Mouse (Mus musculus): ENCODE data around the gene Btn1a1. TPM values are rescaled to one million over a fixed set of nuclear protein-coding genes. Genes with fewer than 3 reads are reported as not detected.

The Btn1a1 gene
- polyA plus RNA-seq, 1 experiment from 2014 or later: 0.12 TPM

DNA sequence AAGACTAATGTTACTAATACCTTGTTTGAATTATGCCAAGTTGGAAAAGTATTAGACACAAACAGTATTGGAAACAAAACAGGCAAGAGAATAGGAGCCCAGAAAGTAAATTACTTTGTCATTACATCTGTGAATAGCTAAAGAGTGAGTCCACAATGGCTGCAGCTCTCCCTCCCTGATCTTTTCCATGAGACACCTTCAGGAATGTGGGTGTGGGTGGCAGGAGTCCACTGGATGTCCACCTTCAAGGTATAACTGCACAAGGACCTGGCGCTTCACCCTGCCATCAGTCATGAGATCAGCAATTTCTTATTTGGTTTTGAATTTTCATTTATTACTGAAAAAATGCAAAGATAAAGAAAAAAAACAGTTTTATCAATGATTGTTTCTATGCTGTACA is 605 bp upstream of the Btn1a1 start:
- H3K9me3 ChIP-seq: no peaks in the 10 kb centered on the region
- peaks cover 16% of the 10 kb centered on the region for H3K27me3 ChIP-seq (replicated peaks; ENCODE audit: low read depth, poor library complexity, severe bottlenecking)
- H3K36me3 ChIP-seq (replicated peaks): no peaks in the 10 kb centered on the region
- peak overlapping the region; percentile 69 for H3K4me3 ChIP-seq
- no peak overlapping the region for H3K27ac ChIP-seq (replicated peaks)
- peaks cover 23% of the 10 kb centered on the region for H3K4me1 ChIP-seq
- WGBS: 50% methylated on average over 1 of the region's 1 CpGs
- DNase-seq (ENCODE audit: low spot score): no peak

GRCm38 (mm10) chr13:23464841-23465366 is 797 bp downstream of the Btn1a1 start:
- WGBS: under 1% methylated on average over 11 of the region's 11 CpGs
- H3K27ac ChIP-seq (replicated peaks): peak overlapping the region; percentile 48; the same call in 1 of the 2 replicates
- DNase-seq (ENCODE audit: low spot score): peak; percentile 38

DNA sequence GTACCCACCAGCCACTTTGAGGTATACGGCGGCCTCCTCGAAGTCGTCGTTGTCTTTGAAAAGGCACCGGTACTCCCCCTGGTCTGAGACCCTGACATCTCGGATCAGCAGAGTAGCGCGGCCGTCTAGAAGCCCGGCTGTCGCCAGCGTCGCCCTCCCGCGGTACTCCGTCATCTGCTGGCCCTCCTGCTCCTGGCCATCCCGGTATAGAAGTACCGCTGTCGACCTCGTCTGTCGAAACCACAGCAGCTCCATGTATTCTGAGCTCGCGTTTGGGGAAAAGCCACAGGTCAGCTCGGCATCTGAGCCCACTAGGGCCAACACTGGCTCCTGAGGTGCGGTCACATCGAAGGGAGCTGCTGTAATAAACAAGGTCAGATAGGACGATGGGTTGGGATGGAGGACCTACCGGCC is 1.5 kb downstream of the Btn1a1 start:
- peak; percentile 64 for DNase-seq (ENCODE audit: low spot score)
- WGBS: under 1% methylated on average over 29 of the region's 29 CpGs
- H3K9me3 ChIP-seq: no peaks in the 10 kb centered on the region
- H3K27ac ChIP-seq (replicated peaks): peak overlapping the region; percentile 57
- peaks cover 23% of the 10 kb centered on the region for H3K27me3 ChIP-seq (replicated peaks; ENCODE audit: low read depth, poor library complexity, severe bottlenecking)
- peak overlapping the region; percentile 69 for H3K4me3 ChIP-seq
- H3K4me1 ChIP-seq: peaks cover 29% of the 10 kb centered on the region
- no peaks in the 10 kb centered on the region for H3K36me3 ChIP-seq (replicated peaks)

More at GRCm38 (mm10) chr13:23464841-23465366, 797 bp downstream of the Btn1a1 start:
- Histone ChIP-seq H3K4me1 (peaks cover 23% of the 10 kb centered on the region), H3K9me3 (no peaks in the 10 kb centered on the region), H3K36me3 (replicated peaks) (no peaks in the 10 kb centered on the region), H3K4me3 (peak overlapping the region; percentile 69), H3K27me3 (replicated peaks; ENCODE audit: low read depth, poor library complexity, severe bottlenecking) (peaks cover 20% of the 10 kb centered on the region)

DNA sequence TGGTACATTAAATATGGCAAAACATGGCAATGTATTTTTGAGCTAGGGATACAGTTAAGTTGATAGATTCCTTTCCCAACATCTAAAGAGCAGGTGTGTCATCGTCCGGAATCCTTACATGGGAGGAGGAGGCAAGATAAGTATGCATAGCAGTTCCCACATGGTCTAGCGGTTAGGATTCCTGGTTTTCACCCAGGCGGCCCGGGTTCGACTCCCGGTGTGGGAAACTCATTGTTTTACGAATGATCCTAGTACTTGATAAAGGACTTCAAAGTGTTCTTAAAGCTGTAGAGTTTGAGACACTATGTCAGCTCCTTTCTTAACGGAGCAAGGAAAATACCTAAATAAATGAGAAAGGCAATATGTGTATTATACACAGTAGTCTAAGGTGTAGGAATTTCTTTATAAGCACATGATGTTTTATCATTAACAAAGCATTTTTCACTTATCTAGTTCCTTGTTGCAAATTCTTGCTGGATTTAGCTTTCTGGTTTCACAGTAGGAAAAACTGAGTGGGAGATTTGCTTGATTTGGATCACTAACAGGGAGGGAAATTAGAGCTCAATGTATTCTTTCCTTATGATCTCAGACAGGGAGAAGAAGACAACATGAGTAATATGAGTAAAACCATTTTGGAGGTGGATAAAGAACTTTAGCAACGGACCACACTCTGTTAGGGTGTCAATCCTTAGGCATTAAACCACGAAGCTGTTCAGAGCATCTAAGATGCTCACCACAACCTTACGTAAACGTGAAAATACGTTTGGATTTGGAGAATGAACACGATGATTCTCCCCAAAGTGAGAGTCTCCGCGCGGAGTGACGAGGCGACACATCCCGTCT is 2.1 kb downstream of the Btn1a1 start:
- peak overlapping the region; percentile 57 for H3K27ac ChIP-seq (replicated peaks)

GRCm38 (mm10) chr13:23462669-23463068 is 3.0 kb downstream of the Btn1a1 start:
- no peak for DNase-seq (ENCODE audit: low spot score)
- H3K27me3 ChIP-seq (replicated peaks; ENCODE audit: low read depth, poor library complexity, severe bottlenecking): peaks cover 38% of the 10 kb centered on the region
- no peak overlapping the region for H3K27ac ChIP-seq (replicated peaks)
- no peaks in the 10 kb centered on the region for H3K9me3 ChIP-seq
- peaks cover 29% of the 10 kb centered on the region for H3K4me1 ChIP-seq
- no peak overlapping the region for H3K4me3 ChIP-seq
- no peaks in the 10 kb centered on the region for H3K36me3 ChIP-seq (replicated peaks)

More for the DNA sequence above, 2.1 kb downstream of the Btn1a1 start:
- Histone ChIP-seq H3K4me3 (peak overlapping the region; percentile 69), H3K9me3 (no peaks in the 10 kb centered on the region), H3K36me3 (replicated peaks) (no peaks in the 10 kb centered on the region), H3K27me3 (replicated peaks; ENCODE audit: low read depth, poor library complexity, severe bottlenecking) (peaks cover 29% of the 10 kb centered on the region), H3K4me1 (peaks cover 29% of the 10 kb centered on the region)
- peak; percentile 89 for DNase-seq (ENCODE audit: low spot score)
- WGBS: under 1% methylated on average over 21 of the region's 21 CpGs

GRCm38 (mm10) chr13:23462063-23462462 is 3.6 kb downstream of the Btn1a1 start:
- no peaks in the 10 kb centered on the region for H3K36me3 ChIP-seq (replicated peaks)
- H3K27ac ChIP-seq (replicated peaks): no peak overlapping the region
- no peaks in the 10 kb centered on the region for H3K9me3 ChIP-seq
- WGBS: 79% methylated on average over 4 of the region's 4 CpGs
- no peak for DNase-seq (ENCODE audit: low spot score)
- H3K27me3 ChIP-seq (replicated peaks; ENCODE audit: low read depth, poor library complexity, severe bottlenecking): peaks cover 40% of the 10 kb centered on the region
- no peak overlapping the region for H3K4me3 ChIP-seq
- peaks cover 29% of the 10 kb centered on the region for H3K4me1 ChIP-seq

DNA sequence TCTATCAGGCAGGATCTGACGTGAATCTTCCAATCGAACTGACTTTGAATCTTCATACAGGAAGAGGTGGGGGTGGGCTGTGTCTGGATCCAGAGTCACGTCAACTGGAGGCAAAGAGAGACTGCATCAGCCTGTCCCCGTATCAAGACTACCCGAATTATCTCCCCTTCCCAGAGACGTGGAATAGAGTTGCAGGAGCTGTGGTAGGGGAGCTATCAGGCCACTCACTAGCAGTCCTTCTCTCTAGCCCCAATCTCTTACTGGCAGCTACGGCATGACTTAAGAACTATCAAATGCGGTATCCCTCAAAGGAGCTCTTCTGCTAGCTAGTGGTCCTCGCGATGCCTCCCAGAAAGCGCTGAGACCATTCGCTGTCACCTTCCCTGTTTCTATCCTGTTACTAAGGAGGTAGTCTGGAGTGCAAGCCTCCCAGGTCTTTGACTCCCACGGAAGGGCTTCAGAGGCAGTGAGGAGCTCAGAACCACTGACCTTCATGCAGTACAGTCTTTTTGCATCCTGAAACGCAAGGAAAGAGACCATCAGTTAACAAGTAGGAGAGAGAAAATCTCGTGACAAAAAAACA is 6.3 kb downstream of the Btn1a1 start:
- H3K27ac ChIP-seq (replicated peaks): no peak overlapping the region
- WGBS: 16% methylated on average over 15 of the region's 15 CpGs
- DNase-seq (ENCODE audit: low spot score): no peak
- H3K4me3 ChIP-seq: peak overlapping the region; percentile 38
- peaks cover 8% of the 10 kb centered on the region for H3K4me1 ChIP-seq
- H3K27me3 ChIP-seq (replicated peaks; ENCODE audit: low read depth, poor library complexity, severe bottlenecking): peaks cover 25% of the 10 kb centered on the region
- no peaks in the 10 kb centered on the region for H3K9me3 ChIP-seq
- no peaks in the 10 kb centered on the region for H3K36me3 ChIP-seq (replicated peaks)

- peak overlapping the region; percentile 85 for H3K27ac ChIP-seq (replicated peaks)
- H3K36me3 ChIP-seq (replicated peaks): no peaks in the 10 kb centered on the region
- DNase-seq (ENCODE audit: low spot score): no peak
- WGBS: 1% methylated on average over 9 of the region's 9 CpGs
- H3K27me3 ChIP-seq (replicated peaks; ENCODE audit: low read depth, poor library complexity, severe bottlenecking): peaks cover 14% of the 10 kb centered on the region; the same call in 1 of the 2 replicates
- H3K4me1 ChIP-seq: peaks cover under 1% of the 10 kb centered on the region
- peak overlapping the region; percentile 77 for H3K4me3 ChIP-seq
- H3K9me3 ChIP-seq: no peaks in the 10 kb centered on the region
Observed at GRCm38 (mm10) chr13:23453926-23454325, 11.8 kb downstream of the Btn1a1 start.

- under 1% methylated on average over 25 of the region's 25 CpGs for WGBS
- Histone ChIP-seq H3K27ac (replicated peaks) (peak overlapping the region; percentile 85), H3K27me3 (replicated peaks; ENCODE audit: low read depth, poor library complexity, severe bottlenecking) (peaks cover 9% of the 10 kb centered on the region; the same call in 1 of the 2 replicates), H3K36me3 (replicated peaks) (no peaks in the 10 kb centered on the region), H3K9me3 (no peaks in the 10 kb centered on the region), H3K4me3 (peak overlapping the region; percentile 77), H3K4me1 (peaks cover 6% of the 10 kb centered on the region)
- DNase-seq (ENCODE audit: low spot score): peak; percentile 82
Observed at GRCm38 (mm10) chr13:23453362-23453862, 12.3 kb downstream of the Btn1a1 start.

DNA sequence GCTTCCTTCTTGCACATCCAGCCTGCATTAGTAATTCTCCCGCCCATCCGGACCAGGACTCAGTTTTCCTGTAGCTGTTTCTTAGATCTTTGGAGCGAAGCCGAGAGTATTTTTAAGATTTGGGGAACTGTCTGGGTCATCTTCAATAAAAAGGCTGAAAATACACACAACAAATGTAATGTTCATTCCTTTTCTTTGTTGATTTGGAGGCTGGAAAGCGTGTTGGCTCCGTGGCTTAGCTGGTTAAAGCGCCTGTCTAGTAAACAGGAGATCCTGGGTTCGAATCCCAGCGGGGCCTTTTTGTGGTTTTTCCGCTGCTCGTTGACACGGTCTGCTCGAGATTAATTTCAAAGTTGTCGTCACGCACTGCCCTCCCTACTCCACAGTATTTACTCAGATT is 15.3 kb downstream of the Btn1a1 start:
- Histone ChIP-seq H3K27ac (replicated peaks) (peak overlapping the region; percentile 71), H3K9me3 (no peaks in the 10 kb centered on the region), H3K36me3 (replicated peaks) (no peaks in the 10 kb centered on the region), H3K4me3 (peak overlapping the region; percentile 68), H3K27me3 (replicated peaks; ENCODE audit: low read depth, poor library complexity, severe bottlenecking) (no peaks in the 10 kb centered on the region), H3K4me1 (peaks cover 6% of the 10 kb centered on the region)
- peak; percentile 88 for DNase-seq (ENCODE audit: low spot score)
- under 1% methylated on average over 15 of the region's 15 CpGs for WGBS

GRCm38 (mm10) chr13:23449235-23450095 is 16.2 kb downstream of the Btn1a1 start:
- under 1% methylated on average over 24 of the region's 24 CpGs for WGBS
- Histone ChIP-seq H3K9me3 (no peaks in the 10 kb centered on the region), H3K4me3 (peak overlapping the region; percentile 68), H3K36me3 (replicated peaks) (no peaks in the 10 kb centered on the region), H3K27me3 (replicated peaks; ENCODE audit: low read depth, poor library complexity, severe bottlenecking) (no peaks in the 10 kb centered on the region), H3K4me1 (peaks cover 13% of the 10 kb centered on the region), H3K27ac (replicated peaks) (peak overlapping the region; percentile 71)
- DNase-seq (ENCODE audit: low spot score): peak; percentile 87

DNA sequence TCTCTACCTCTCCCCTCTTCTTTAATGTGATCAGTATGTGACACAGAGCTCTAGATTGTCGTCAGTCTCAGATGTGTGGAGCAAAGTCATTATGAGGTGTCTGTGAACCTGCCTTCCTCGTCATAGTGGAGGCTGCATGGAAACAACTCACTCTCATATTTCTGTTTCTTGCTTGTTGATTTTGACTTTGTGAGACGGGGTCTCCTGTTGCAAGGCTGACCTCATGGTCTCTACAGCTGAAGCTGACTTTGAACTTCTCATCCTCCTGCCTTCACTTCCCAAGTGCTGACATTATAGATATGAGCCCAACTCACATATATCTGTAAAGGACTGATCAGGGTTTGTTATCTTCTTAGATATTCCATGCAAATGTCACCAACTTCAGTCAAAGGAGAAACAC is 16.9 kb downstream of the Btn1a1 start:
- Histone ChIP-seq H3K36me3 (replicated peaks) (no peaks in the 10 kb centered on the region), H3K4me1 (peaks cover 15% of the 10 kb centered on the region), H3K27me3 (replicated peaks; ENCODE audit: low read depth, poor library complexity, severe bottlenecking) (no peaks in the 10 kb centered on the region), H3K27ac (replicated peaks) (no peak overlapping the region), H3K4me3 (peak overlapping the region; percentile 68), H3K9me3 (no peaks in the 10 kb centered on the region)
- DNase-seq (ENCODE audit: low spot score): no peak
- 45% methylated on average over 3 of the region's 3 CpGs for WGBS

All from embryonic facial prominence, embryonic 10.5 days (tissue).